Mouse (Mus musculus): ENCODE data around the gene Tmcc3. TPM values are rescaled to one million over a fixed set of nuclear protein-coding genes. Genes with fewer than 3 reads are reported as not detected.

The Tmcc3 gene
- polyA plus RNA-seq, 1 experiment, result 20.7 TPM

- H3K27ac ChIP-seq (ENCODE audit: control insufficient read depth, insufficient read depth, low read length), result no peak overlapping the region
- no peak overlapping the region; the same call in 1 of the 2 replicates for H3K4me3 ChIP-seq (ENCODE audit: control insufficient read depth, insufficient read depth, low read length)
- 70% methylated on average over 17 of the region's 17 CpGs for WGBS
- no peaks in the 10 kb centered on the region for H3K27me3 ChIP-seq (ENCODE audit: control insufficient read depth, insufficient read depth, low read length)
- H3K4me1 ChIP-seq (replicated peaks; ENCODE audit: control insufficient read depth, insufficient read depth, low read length), result no peaks in the 10 kb centered on the region; the same call in 1 of the 2 replicates
- no peak for DNase-seq
- no peak for TF ChIP-seq POLR2A (IDR thresholded peaks at IDR 0.05; ENCODE audit: control insufficient read depth, extremely low read depth, insufficient read depth, low read length, poor library complexity)
- TF ChIP-seq CTCF (IDR thresholded peaks at IDR 0.05; ENCODE audit: borderline replicate concordance, control insufficient read depth, extremely low read depth, insufficient read depth, low read length, poor library complexity), result no peak
- no peaks in the 10 kb centered on the region for H3K36me3 ChIP-seq (ENCODE audit: control insufficient read depth, insufficient read depth, low read length)
Observed at GRCm38 (mm10) chr10:94341501-94341900, 29.8 kb downstream of the Tmcc3 start.

GRCm38 (mm10) chr10:94342256-94342655 lies 30.5 kb downstream of the Tmcc3 start:
- no peak overlapping the region for H3K27ac ChIP-seq (ENCODE audit: control insufficient read depth, insufficient read depth, low read length)
- no peak overlapping the region for H3K4me3 ChIP-seq (ENCODE audit: control insufficient read depth, insufficient read depth, low read length)
- no peaks in the 10 kb centered on the region; the same call in 1 of the 2 replicates for H3K4me1 ChIP-seq (replicated peaks; ENCODE audit: control insufficient read depth, insufficient read depth, low read length)
- TF ChIP-seq CTCF (IDR thresholded peaks at IDR 0.05; ENCODE audit: borderline replicate concordance, control insufficient read depth, extremely low read depth, insufficient read depth, low read length, poor library complexity) (no peak), POLR2A (IDR thresholded peaks at IDR 0.05; ENCODE audit: control insufficient read depth, extremely low read depth, insufficient read depth, low read length, poor library complexity) (no peak)
- WGBS, result 85% methylated on average over 7 of the region's 7 CpGs
- no peaks in the 10 kb centered on the region for H3K27me3 ChIP-seq (ENCODE audit: control insufficient read depth, insufficient read depth, low read length)
- H3K36me3 ChIP-seq (ENCODE audit: control insufficient read depth, insufficient read depth, low read length), result no peaks in the 10 kb centered on the region
- DNase-seq, result no peak

DNA sequence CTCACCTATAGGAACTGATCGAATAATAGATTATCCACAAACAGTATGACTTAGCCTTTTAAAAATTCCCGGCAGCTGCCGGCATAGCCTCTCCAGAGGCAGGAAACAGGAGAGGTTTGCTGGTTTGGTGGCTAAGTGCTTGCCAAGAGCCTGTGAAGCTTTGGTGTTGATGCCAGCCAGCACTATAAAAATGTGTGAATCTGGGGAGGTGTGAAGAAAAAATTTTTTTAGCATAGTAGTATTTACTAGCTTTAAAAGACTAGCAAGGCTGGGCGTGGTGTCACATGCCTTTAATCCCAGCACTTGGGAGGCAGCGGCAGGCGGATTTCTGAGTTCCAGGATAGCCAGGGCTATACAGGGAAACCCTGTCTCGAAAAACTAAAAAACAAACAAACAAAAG lies 31.8 kb downstream of the Tmcc3 start:
- Histone ChIP-seq H3K27me3 (ENCODE audit: control insufficient read depth, insufficient read depth, low read length) (no peaks in the 10 kb centered on the region), H3K27ac (ENCODE audit: control insufficient read depth, insufficient read depth, low read length) (no peak overlapping the region), H3K4me3 (ENCODE audit: control insufficient read depth, insufficient read depth, low read length) (no peak overlapping the region), H3K4me1 (replicated peaks; ENCODE audit: control insufficient read depth, insufficient read depth, low read length) (no peaks in the 10 kb centered on the region; the same call in 1 of the 2 replicates), H3K36me3 (ENCODE audit: control insufficient read depth, insufficient read depth, low read length) (no peaks in the 10 kb centered on the region)
- DNase-seq, result no peak
- TF ChIP-seq POLR2A (IDR thresholded peaks at IDR 0.05; ENCODE audit: control insufficient read depth, extremely low read depth, insufficient read depth, low read length, poor library complexity) (no peak), CTCF (IDR thresholded peaks at IDR 0.05; ENCODE audit: borderline replicate concordance, control insufficient read depth, extremely low read depth, insufficient read depth, low read length, poor library complexity) (no peak)
- 93% methylated on average over 7 of the region's 7 CpGs for WGBS

DNA sequence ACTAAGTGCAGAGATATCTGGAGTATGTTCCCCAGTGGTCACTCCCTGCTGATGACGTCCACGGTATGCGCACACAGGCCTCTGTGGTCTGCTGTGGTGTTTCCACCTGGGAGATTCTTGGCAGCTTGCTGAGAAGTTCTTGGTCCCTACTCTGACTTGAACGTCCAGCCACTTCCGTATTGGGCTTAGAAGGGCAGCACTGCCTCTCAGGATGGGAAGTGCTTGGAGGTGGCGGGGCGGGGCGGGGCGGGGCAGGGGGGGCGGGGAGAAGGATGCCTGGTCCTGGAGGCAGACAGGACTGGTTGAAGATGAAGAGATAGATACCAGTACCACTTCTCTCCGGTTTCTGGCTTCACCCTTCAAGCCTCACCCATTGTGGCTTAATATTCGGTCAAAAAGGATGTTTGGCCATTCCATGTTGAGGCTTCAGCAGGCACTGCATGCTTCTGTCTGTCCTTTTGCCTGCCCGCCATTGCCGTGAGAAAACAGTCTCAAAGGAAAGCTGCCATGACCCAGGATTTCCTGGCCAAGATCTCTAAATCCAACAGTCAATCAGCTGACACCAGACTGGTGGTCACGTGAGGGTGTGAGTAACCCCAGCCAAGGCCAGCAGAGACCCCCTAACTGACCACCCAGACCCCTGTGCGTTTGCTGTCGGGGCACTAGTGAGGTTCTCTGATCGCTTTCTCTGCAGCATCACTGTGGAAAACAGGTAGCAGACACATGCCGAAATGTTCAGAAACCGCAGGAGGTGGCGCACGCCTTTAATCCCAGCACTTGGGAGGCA lies 33.1 kb downstream of the Tmcc3 start:
- H3K36me3 ChIP-seq (ENCODE audit: control insufficient read depth, insufficient read depth, low read length), result no peaks in the 10 kb centered on the region
- H3K4me3 ChIP-seq (ENCODE audit: control insufficient read depth, insufficient read depth, low read length), result no peak overlapping the region
- WGBS, result 63% methylated on average over 22 of the region's 22 CpGs
- H3K27ac ChIP-seq (ENCODE audit: control insufficient read depth, insufficient read depth, low read length), result no peak overlapping the region
- no peaks in the 10 kb centered on the region; the same call in 1 of the 2 replicates for H3K4me1 ChIP-seq (replicated peaks; ENCODE audit: control insufficient read depth, insufficient read depth, low read length)
- no peak for DNase-seq
- no peak for TF ChIP-seq POLR2A (IDR thresholded peaks at IDR 0.05; ENCODE audit: control insufficient read depth, extremely low read depth, insufficient read depth, low read length, poor library complexity)
- TF ChIP-seq CTCF (IDR thresholded peaks at IDR 0.05; ENCODE audit: borderline replicate concordance, control insufficient read depth, extremely low read depth, insufficient read depth, low read length, poor library complexity), result no peak
- no peaks in the 10 kb centered on the region for H3K27me3 ChIP-seq (ENCODE audit: control insufficient read depth, insufficient read depth, low read length)

DNA sequence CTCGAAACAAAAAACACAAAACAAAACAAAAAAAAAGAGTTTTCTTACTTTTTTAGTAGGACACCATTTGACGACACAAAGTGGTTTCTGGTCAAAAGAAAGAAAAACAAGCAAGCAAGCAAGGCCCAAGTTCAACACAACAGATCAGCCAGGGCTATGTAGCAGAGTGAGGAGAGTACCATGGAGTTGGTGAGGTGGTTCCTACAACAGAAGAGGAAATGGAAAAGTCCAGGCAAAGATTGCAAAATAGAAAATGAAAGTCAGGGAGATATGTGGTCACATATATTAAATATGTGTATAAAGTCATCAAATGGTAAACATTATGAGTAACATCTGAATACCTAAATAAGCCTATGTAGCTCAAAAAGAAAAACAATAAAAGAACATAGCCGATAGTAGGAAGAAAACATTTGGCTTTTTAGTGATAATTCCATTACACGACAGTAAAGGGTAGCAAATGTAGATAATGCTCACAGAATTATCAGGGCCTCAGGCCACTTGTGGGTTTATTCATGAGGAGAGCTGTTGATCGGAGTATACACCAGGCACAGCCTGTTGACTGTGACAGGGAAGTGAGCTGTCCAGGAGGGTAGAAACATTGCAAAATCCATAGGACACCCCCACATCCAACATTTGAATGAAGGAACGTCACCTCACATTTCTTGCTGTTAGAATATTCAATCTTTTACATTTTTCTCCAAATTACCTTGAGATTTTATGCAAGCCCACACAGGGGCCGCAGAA lies 33.9 kb downstream of the Tmcc3 start:
- WGBS, result 94% methylated on average over 7 of the region's 7 CpGs
- no peak overlapping the region for H3K27ac ChIP-seq (ENCODE audit: control insufficient read depth, insufficient read depth, low read length)
- no peaks in the 10 kb centered on the region for H3K27me3 ChIP-seq (ENCODE audit: control insufficient read depth, insufficient read depth, low read length)
- TF ChIP-seq CTCF (IDR thresholded peaks at IDR 0.05; ENCODE audit: borderline replicate concordance, control insufficient read depth, extremely low read depth, insufficient read depth, low read length, poor library complexity) (no peak), POLR2A (IDR thresholded peaks at IDR 0.05; ENCODE audit: control insufficient read depth, extremely low read depth, insufficient read depth, low read length, poor library complexity) (no peak)
- no peaks in the 10 kb centered on the region; the same call in 1 of the 2 replicates for H3K4me1 ChIP-seq (replicated peaks; ENCODE audit: control insufficient read depth, insufficient read depth, low read length)
- no peak overlapping the region for H3K4me3 ChIP-seq (ENCODE audit: control insufficient read depth, insufficient read depth, low read length)
- H3K36me3 ChIP-seq (ENCODE audit: control insufficient read depth, insufficient read depth, low read length), result no peaks in the 10 kb centered on the region
- no peak for DNase-seq

GRCm38 (mm10) chr10:94346596-94346995 lies 34.8 kb downstream of the Tmcc3 start:
- H3K27ac ChIP-seq (ENCODE audit: control insufficient read depth, insufficient read depth, low read length), result no peak overlapping the region
- H3K4me3 ChIP-seq (ENCODE audit: control insufficient read depth, insufficient read depth, low read length), result no peak overlapping the region
- DNase-seq, result no peak
- no peaks in the 10 kb centered on the region for H3K36me3 ChIP-seq (ENCODE audit: control insufficient read depth, insufficient read depth, low read length)
- H3K4me1 ChIP-seq (replicated peaks; ENCODE audit: control insufficient read depth, insufficient read depth, low read length), result no peaks in the 10 kb centered on the region; the same call in 1 of the 2 replicates
- no peak for TF ChIP-seq CTCF (IDR thresholded peaks at IDR 0.05; ENCODE audit: borderline replicate concordance, control insufficient read depth, extremely low read depth, insufficient read depth, low read length, poor library complexity)
- TF ChIP-seq POLR2A (IDR thresholded peaks at IDR 0.05; ENCODE audit: control insufficient read depth, extremely low read depth, insufficient read depth, low read length, poor library complexity), result no peak
- WGBS, result 97% methylated on average over 7 of the region's 7 CpGs
- H3K27me3 ChIP-seq (ENCODE audit: control insufficient read depth, insufficient read depth, low read length), result no peaks in the 10 kb centered on the region

Data from thymus, adult 2 months (tissue).